Mouse (Mus musculus): Measurements from ENCODE around the gene Vsig2. TPM values are rescaled to one million over a fixed set of nuclear protein-coding genes. Genes with fewer than 3 reads are reported as not detected.
A peak's percentile ranks its signal among the peaks of the same experiment; 100 is the strongest.

The Vsig2 gene
- polyA plus RNA-seq, 1 experiment, result not detected

GRCm38 (mm10) chr9:37517467-37517866, 21.6 kb upstream of the Vsig2 start:
- H3K4me1 ChIP-seq (ENCODE audit: control insufficient read depth, insufficient read depth, low read length), result peaks cover 5% of the 10 kb centered on the region; the same call in 1 of the 2 replicates
- no peak overlapping the region for H3K4me3 ChIP-seq (ENCODE audit: insufficient read depth, low read length)
- no peak for TF ChIP-seq POLR2A (IDR thresholded peaks at IDR 0.05; ENCODE audit: low read depth, low read length)
- TF ChIP-seq CTCF (IDR thresholded peaks at IDR 0.05; ENCODE audit: borderline replicate concordance, insufficient read depth, low read length), result no peak
- peak overlapping the region; percentile 42; the same call in 1 of the 2 replicates for H3K27ac ChIP-seq (ENCODE audit: insufficient read depth, low read length)

- TF ChIP-seq POLR2A (IDR thresholded peaks at IDR 0.05; ENCODE audit: low read depth, low read length) (no peak), CTCF (IDR thresholded peaks at IDR 0.05; ENCODE audit: borderline replicate concordance, insufficient read depth, low read length) (no peak)
- Histone ChIP-seq H3K27ac (ENCODE audit: insufficient read depth, low read length) (no peak overlapping the region), H3K4me3 (ENCODE audit: insufficient read depth, low read length) (no peak overlapping the region), H3K4me1 (ENCODE audit: control insufficient read depth, insufficient read depth, low read length) (peaks cover 5% of the 10 kb centered on the region; the same call in 1 of the 2 replicates)
Observed at GRCm38 (mm10) chr9:37518991-37519390, 20.1 kb upstream of the Vsig2 start.

- peaks cover 5% of the 10 kb centered on the region; the same call in 1 of the 2 replicates for H3K4me1 ChIP-seq (ENCODE audit: control insufficient read depth, insufficient read depth, low read length)
- H3K27ac ChIP-seq (ENCODE audit: insufficient read depth, low read length), result no peak overlapping the region
- TF ChIP-seq CTCF (IDR thresholded peaks at IDR 0.05; ENCODE audit: borderline replicate concordance, insufficient read depth, low read length) (no peak), POLR2A (IDR thresholded peaks at IDR 0.05; ENCODE audit: low read depth, low read length) (no peak)
- H3K4me3 ChIP-seq (ENCODE audit: insufficient read depth, low read length), result no peak overlapping the region
Observed at GRCm38 (mm10) chr9:37519995-37520394, 19.1 kb upstream of the Vsig2 start.

- H3K4me3 ChIP-seq (ENCODE audit: insufficient read depth, low read length), result no peak overlapping the region
- H3K27ac ChIP-seq (ENCODE audit: insufficient read depth, low read length), result no peak overlapping the region
- TF ChIP-seq CTCF (IDR thresholded peaks at IDR 0.05; ENCODE audit: borderline replicate concordance, insufficient read depth, low read length), result no peak
- no peak for TF ChIP-seq POLR2A (IDR thresholded peaks at IDR 0.05; ENCODE audit: low read depth, low read length)
- no peaks in the 10 kb centered on the region for H3K4me1 ChIP-seq (ENCODE audit: control insufficient read depth, insufficient read depth, low read length)
Observed at GRCm38 (mm10) chr9:37525461-37525860, 13.6 kb upstream of the Vsig2 start.

- TF ChIP-seq CTCF (IDR thresholded peaks at IDR 0.05; ENCODE audit: borderline replicate concordance, insufficient read depth, low read length) (no peak), POLR2A (IDR thresholded peaks at IDR 0.05; ENCODE audit: low read depth, low read length) (no peak)
- 0 out of 2 replicates have a peak, but pooled peaks cover 3% of the 10 kb centered on the region for H3K4me1 ChIP-seq (ENCODE audit: control insufficient read depth, insufficient read depth, low read length)
- no peak overlapping the region for H3K4me3 ChIP-seq (ENCODE audit: insufficient read depth, low read length)
- H3K27ac ChIP-seq (ENCODE audit: insufficient read depth, low read length), result no peak overlapping the region
Observed at GRCm38 (mm10) chr9:37526443-37527395, 12.3 kb upstream of the Vsig2 start.

- H3K27ac ChIP-seq (ENCODE audit: insufficient read depth, low read length), result no peak within 1 kb of the TSS
- 0 out of 2 replicates have a peak, but pooled peaks cover 3% of the 10 kb centered on the region for H3K4me1 ChIP-seq (ENCODE audit: control insufficient read depth, insufficient read depth, low read length)
- TF ChIP-seq POLR2A (IDR thresholded peaks at IDR 0.05; ENCODE audit: low read depth, low read length), result no peak
- no peak within 1 kb of the TSS for H3K4me3 ChIP-seq (ENCODE audit: insufficient read depth, low read length)
Observed at GRCm38 (mm10) chr9:37527396-37528224, 11.4 kb upstream of the Vsig2 start, which contains the start of gene Esam. Gene Esam (plus strand): TSS chr9:37528078.

- no peak for TF ChIP-seq CTCF (IDR thresholded peaks at IDR 0.05; ENCODE audit: borderline replicate concordance, insufficient read depth, low read length)
- no peak for TF ChIP-seq POLR2A (IDR thresholded peaks at IDR 0.05; ENCODE audit: low read depth, low read length)
- Histone ChIP-seq H3K4me1 (ENCODE audit: control insufficient read depth, insufficient read depth, low read length) (0 out of 2 replicates have a peak, but pooled peaks cover 3% of the 10 kb centered on the region), H3K4me3 (ENCODE audit: insufficient read depth, low read length) (no peak overlapping the region), H3K27ac (ENCODE audit: insufficient read depth, low read length) (no peak overlapping the region)
Observed at GRCm38 (mm10) chr9:37528225-37528970, 10.7 kb upstream of the Vsig2 start.

GRCm38 (mm10) chr9:37530031-37530887, 8.8 kb upstream of the Vsig2 start:
- H3K4me3 ChIP-seq (ENCODE audit: insufficient read depth, low read length), result no peak overlapping the region
- TF ChIP-seq CTCF (IDR thresholded peaks at IDR 0.05; ENCODE audit: borderline replicate concordance, insufficient read depth, low read length), result no peak
- TF ChIP-seq POLR2A (IDR thresholded peaks at IDR 0.05; ENCODE audit: low read depth, low read length), result no peak
- no peak overlapping the region for H3K27ac ChIP-seq (ENCODE audit: insufficient read depth, low read length)
- H3K4me1 ChIP-seq (ENCODE audit: control insufficient read depth, insufficient read depth, low read length), result 0 out of 2 replicates have a peak, but pooled peaks cover 3% of the 10 kb centered on the region

Measured in embryonic fibroblast, embryonic 13.5 days (primary cell).